Mouse (Mus musculus) cortical plate, adult 2 months (tissue): ENCODE measurements around the gene Pbx1. TPM values are rescaled to one million over a fixed set of nuclear protein-coding genes. Genes with fewer than 3 reads are reported as not detected.

Source experiments
- H3K27ac ChIP-seq: fragments of 200-500 bp; 2 replicates; pipeline ENCODE4 v1.5.1; 2012; ENCODE audit warnings: low read length, control low read depth, inconsistent platforms; ENCODE audit not compliant: insufficient read depth
- H3K4me1 ChIP-seq: fragments of 200-500 bp; 2 replicates; pipeline ENCODE4 v1.6.1; 2011; ENCODE audit warnings: low read length; ENCODE audit not compliant: control insufficient read depth, insufficient read depth
- H3K4me3 ChIP-seq: fragments of 200-500 bp; 2 replicates; pipeline ENCODE4 v1.5.1; 2011; ENCODE audit warnings: mild to moderate bottlenecking, low read length, control low read depth; ENCODE audit not compliant: insufficient read depth
- CTCF ChIP-seq: fragments of 200-500 bp; IDR thresholded peaks from 2 replicates; pipeline ENCODE4 v1.5.1; 2011; ENCODE audit warnings: mild to moderate bottlenecking, control low read depth, low read length; ENCODE audit not compliant: insufficient read depth; ENCODE audit errors: extremely low read depth
- POLR2A ChIP-seq: fragments of 200-500 bp; IDR thresholded peaks from 2 replicates; pipeline ENCODE4 v1.6.1; 2011; ENCODE audit warnings: mild to moderate bottlenecking, low read length, control low read depth; ENCODE audit not compliant: insufficient read depth; ENCODE audit errors: extremely low read depth
- polyA plus RNA-seq: library from polyadenylated mRNA; depleted of rRNA; stranded (reverse); fragments of >200 nt; gene quantifications from 2 replicates; pipeline ENCODE4 v1.2.3, GENCODE M21; 2012

The Pbx1 gene
- polyA plus RNA-seq, 1 experiment, result 65.5 TPM

GRCm38 (mm10) chr1:168213595-168213994 lies 218.5 kb downstream of the Pbx1 start:
- no peak overlapping the region for H3K27ac ChIP-seq
- no peak overlapping the region for H3K4me3 ChIP-seq
- no peaks in the 10 kb centered on the region; the same call in 1 of the 2 replicates for H3K4me1 ChIP-seq
- TF ChIP-seq CTCF, result no peak
- no peak for TF ChIP-seq POLR2A

DNA sequence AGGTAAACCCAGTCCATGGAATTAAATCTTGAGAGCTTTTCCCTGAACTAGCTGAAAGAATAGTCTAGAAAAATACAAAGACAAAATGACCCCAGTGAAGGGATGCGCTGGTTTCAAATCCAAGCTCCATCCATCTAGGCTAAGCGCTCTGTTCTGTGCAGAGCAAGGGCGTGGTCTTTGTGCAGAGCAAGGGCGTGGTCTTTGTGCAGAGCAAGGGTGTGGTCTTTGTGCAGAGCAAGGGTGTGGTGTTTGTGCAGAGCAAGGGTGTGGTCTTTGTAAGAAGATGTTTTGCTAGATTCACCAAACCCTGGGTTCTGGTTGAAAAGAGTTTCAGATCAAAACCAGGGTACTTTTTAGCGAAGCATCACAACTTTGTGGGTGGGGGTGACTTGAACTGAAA lies 221.7 kb downstream of the Pbx1 start:
- TF ChIP-seq POLR2A (no peak), CTCF (no peak)
- no peak overlapping the region for H3K27ac ChIP-seq
- H3K4me1 ChIP-seq, result no peaks in the 10 kb centered on the region; the same call in 1 of the 2 replicates
- no peak overlapping the region for H3K4me3 ChIP-seq

- Histone ChIP-seq H3K27ac (no peak overlapping the region), H3K4me3 (no peak overlapping the region), H3K4me1 (peaks cover 4% of the 10 kb centered on the region; the same call in 1 of the 2 replicates)
- no peak for TF ChIP-seq POLR2A
- TF ChIP-seq CTCF, result no peak
These were observed 231.4 kb downstream of the Pbx1 start for GRCm38 (mm10) chr1:168200570-168201156.

- H3K27ac ChIP-seq, result no peak overlapping the region
- TF ChIP-seq CTCF, result no peak
- no peak for TF ChIP-seq POLR2A
- no peak overlapping the region for H3K4me3 ChIP-seq
- peaks cover 2% of the 10 kb centered on the region; the same call in 1 of the 2 replicates for H3K4me1 ChIP-seq
These were observed 233.8 kb downstream of the Pbx1 start for GRCm38 (mm10) chr1:168198276-168198675.

- TF ChIP-seq CTCF (no peak), POLR2A (no peak)
- Histone ChIP-seq H3K4me1 (peaks cover 2% of the 10 kb centered on the region; the same call in 1 of the 2 replicates), H3K4me3 (no peak overlapping the region), H3K27ac (no peak overlapping the region)
These were observed 234.2 kb downstream of the Pbx1 start for GRCm38 (mm10) chr1:168197908-168198258.

- H3K4me3 ChIP-seq, result no peak overlapping the region
- TF ChIP-seq CTCF (no peak), POLR2A (no peak)
- H3K27ac ChIP-seq, result no peak overlapping the region
- peaks cover 2% of the 10 kb centered on the region; the same call in 1 of the 2 replicates for H3K4me1 ChIP-seq
These were observed 234.7 kb downstream of the Pbx1 start for GRCm38 (mm10) chr1:168197195-168197907.

DNA sequence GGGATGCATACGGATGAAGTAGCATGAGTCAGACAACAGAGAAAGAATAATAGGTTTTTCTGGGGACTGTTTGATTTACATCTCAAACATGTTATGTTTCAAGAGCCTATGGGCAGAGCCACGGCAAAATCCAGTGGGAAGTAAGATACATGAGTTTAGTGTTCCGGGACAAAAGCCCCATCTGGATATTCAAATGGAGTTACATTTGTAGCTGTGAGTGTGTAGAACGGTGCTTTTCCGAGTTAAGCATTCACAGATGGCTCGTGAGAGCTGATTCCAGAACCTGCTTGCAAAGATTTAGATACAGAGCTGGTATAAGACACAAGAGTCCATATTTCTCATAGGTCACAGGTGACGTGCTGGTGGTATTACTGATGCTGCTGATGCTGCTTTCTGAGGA lies 238.7 kb downstream of the Pbx1 start:
- no peak for TF ChIP-seq POLR2A
- no peak for TF ChIP-seq CTCF
- H3K27ac ChIP-seq, result no peak overlapping the region
- H3K4me1 ChIP-seq, result no peaks in the 10 kb centered on the region
- H3K4me3 ChIP-seq, result no peak overlapping the region

DNA sequence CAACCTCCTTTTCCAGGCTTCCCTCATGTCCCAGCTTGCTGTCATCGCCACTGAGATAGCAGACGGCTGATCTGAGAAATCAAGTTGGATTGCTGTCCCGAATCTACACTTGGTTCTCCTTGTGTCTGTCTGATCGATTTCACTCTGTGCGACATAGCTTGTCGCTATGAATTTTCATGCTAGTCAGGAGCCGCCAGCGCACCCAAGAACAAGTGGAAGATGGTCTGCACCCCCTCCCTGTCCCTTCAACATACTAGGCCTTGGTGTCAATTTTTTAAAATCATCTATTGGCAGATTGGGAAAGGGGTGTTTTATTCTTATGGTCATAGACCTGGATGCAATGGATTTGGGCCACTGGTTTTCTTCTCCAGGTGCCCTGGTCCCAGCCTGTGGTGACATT lies 249.3 kb downstream of the Pbx1 start:
- no peak for TF ChIP-seq CTCF
- no peak for TF ChIP-seq POLR2A
- Histone ChIP-seq H3K4me1 (peaks cover 11% of the 10 kb centered on the region; the same call in 1 of the 2 replicates), H3K4me3 (no peak overlapping the region)

GRCm38 (mm10) chr1:168180622-168181441 lies 251.2 kb downstream of the Pbx1 start:
- Histone ChIP-seq H3K4me3 (no peak overlapping the region), H3K4me1 (peaks cover 8% of the 10 kb centered on the region; the same call in 1 of the 2 replicates), H3K27ac (no peak overlapping the region)
- no peak for TF ChIP-seq POLR2A
- no peak for TF ChIP-seq CTCF

More for the DNA sequence above, 249.3 kb downstream of the Pbx1 start:
- H3K27ac ChIP-seq, result no peak overlapping the region
